Mouse (Mus musculus) cerebellum, adult 2 months (tissue): ENCODE data around the gene Podxl.

Experiments
- CTCF ChIP-seq: fragments of 200-500 bp; IDR thresholded peaks from 2 replicates; pipeline ENCODE4 v1.5.1; 2011; ENCODE audit warnings: low read depth, mild to moderate bottlenecking, control low read depth, low read length, moderate library complexity, borderline replicate concordance; ENCODE audit not compliant: insufficient read depth
- POLR2A ChIP-seq: fragments of 200-500 bp; IDR thresholded peaks from 2 replicates; pipeline ENCODE4 v1.6.1; 2011; ENCODE audit warnings: low read length, control low read depth, borderline replicate concordance; ENCODE audit not compliant: insufficient read depth

GRCm38 (mm10) chr6:31592579-31593238 lies 28.9 kb upstream of the Podxl start:
- TF ChIP-seq CTCF (no peak), POLR2A (no peak)
